Mouse (Mus musculus) left cerebral cortex, adult 9 months (tissue): ENCODE measurements around the gene Rnf135.
"Not testable (repeated sequence)": the region's sequence is repeated elsewhere in the genome, so short reads cannot be mapped to it uniquely, and the experiment has no call there.

ENCODE experiments used
- DNase-seq, 2 experiments: peaks; one replicate each; pipeline ENCODE4 v3.0.0; 2022; ENCODE audit warnings: low spot score in 2 of 2

Rnf135 gene

GRCm38 (mm10) chr11:80202296-80202695 lies 18.6 kb downstream of the Rnf135 start:
- no peak for DNase-seq

GRCm38 (mm10) chr11:80204037-80204436 lies 20.4 kb downstream of the Rnf135 start:
- no peak for DNase-seq

DNA sequence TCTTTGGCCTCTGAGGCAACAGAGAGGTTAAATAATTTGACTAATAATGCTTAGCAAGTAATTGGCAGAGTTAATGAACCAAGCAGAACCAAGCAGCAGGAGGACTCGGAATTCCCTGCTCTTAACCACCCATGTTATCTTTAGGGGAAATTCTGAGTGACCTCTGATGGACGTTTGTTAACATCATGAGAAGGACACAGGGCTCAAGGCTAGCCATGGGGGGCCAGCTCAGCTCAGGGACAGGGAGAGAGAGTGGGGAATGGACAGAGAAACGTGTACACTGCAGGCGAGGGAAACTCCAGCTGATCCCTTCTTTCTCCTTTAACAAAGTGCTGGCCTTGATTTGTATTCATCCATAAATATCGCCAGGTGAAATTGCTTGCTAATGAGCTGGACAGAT lies 21.3 kb downstream of the Rnf135 start:
- DNase-seq: no peak

- DNase-seq: no peak
Measured at GRCm38 (mm10) chr11:80208465-80208859, 24.8 kb downstream of the Rnf135 start.

DNA sequence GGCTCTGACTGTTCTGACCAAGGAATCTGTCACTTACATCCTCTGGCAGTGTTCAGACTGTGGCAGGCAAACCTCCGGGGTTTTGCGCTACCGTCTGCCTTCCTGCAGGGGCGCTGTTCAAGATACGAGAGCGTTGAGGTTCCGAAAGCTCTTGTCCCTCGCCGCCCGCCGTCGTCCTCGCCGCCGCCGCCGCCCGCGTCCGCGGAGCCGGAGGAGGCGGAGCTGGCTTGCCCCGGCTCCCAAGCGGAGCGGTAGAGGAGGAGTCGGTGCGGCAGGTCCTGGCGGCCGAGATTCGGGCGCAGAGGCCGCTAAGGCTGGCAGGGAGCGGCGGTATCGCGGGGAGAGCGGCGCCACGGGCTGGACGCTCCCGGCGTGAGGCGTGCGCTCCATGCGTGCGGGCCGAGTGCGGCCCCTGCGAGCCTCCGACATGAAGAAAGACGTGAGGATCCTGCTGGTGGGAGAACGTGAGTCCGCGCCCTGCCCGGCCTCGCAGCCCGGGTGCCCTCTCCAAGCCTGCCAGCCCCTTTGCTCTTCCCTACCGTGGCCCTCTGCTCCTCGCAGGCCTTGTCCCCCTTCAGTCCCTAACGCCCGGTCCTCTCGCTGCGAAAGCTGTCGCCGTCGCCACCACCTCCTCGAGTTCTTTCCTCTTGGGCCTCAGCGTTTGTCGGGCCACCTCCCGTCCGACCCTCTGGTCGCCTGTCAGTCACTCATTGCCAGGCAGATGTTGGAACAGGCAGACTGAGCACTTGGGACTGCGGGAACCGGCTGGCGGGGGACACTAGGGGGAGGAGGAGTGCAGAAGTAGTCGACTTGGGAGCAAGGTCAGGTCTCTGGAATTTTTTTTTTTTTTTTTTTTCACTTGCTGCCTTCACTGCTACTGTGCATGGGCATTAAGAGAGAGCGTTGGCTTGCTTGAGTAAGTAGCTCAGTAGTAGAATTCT lies 25.5 kb downstream of the Rnf135 start, which contains the start of gene Rhot1:
TSS of gene Rhot1 (plus strand) at position 160 of the 941 bp plus-strand sequence.
- DNase-seq: peak; percentile 85 to 96

GRCm38 (mm10) chr11:80210321-80210720 lies 26.7 kb downstream of the Rnf135 start:
- no peak for DNase-seq

- DNase-seq: no peak
Measured at GRCm38 (mm10) chr11:80212282-80212681, 28.6 kb downstream of the Rnf135 start.

DNA sequence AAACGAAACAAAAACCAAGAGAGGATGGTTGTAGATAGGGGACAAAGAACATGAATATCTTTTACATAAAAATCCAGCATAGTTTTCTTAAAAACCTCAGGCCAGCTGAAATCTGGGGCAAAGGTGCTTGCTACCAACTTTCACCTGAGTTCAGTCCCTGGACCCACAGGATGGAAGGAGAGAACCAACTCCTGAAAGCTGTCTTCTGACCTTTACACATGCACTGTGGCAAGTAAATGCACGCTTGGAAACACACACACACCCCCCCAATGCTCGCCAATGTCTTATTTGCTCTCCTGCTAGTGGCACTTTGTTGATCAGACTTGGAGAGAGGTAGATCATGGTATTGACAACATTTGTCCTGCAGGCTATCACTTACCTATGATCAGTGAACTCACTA lies 31.6 kb downstream of the Rnf135 start:
- no peak for DNase-seq

- no peak for DNase-seq
Measured at GRCm38 (mm10) chr11:80218657-80219293, 35.1 kb downstream of the Rnf135 start.

DNA sequence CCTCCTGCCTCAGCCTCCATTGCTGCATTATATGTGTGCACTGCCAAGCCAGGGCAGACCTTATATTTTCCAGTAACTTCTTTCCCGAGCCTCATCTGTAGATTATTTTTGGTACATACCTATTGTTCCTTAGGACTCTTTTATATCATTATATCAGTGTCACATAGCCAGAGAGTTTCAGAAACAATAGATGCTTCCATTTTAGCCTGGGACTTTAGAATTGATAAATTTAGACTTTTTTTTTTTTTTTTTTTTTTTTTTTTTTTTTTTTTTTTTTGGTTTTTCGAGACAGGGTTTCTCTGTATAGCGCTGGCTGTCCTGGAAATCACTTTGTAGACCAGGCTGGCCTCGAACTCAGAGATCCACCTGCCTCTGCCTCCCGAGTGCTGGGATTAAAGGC lies 46.4 kb downstream of the Rnf135 start:
- DNase-seq: not testable (repeated sequence)

DNA sequence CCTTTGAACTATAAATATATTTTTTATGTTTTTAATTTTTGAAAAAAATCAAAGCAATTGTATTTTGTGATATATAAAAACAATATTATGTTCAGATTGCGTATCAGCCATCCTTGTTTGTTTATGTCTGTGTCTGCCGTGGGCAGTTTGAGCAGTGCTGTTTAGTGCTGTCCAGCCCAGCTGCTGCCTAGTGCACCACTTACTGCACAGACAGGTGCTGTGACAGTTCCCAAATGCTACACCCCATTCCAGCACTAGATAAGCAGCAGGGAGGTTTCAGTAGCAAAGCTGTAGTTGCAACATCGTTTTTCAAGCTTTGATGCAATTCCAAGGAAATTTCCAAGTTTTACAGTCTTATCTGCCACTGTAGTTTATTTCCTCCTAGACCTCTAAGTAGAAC lies 53.6 kb downstream of the Rnf135 start:
- no peak for DNase-seq

DNA sequence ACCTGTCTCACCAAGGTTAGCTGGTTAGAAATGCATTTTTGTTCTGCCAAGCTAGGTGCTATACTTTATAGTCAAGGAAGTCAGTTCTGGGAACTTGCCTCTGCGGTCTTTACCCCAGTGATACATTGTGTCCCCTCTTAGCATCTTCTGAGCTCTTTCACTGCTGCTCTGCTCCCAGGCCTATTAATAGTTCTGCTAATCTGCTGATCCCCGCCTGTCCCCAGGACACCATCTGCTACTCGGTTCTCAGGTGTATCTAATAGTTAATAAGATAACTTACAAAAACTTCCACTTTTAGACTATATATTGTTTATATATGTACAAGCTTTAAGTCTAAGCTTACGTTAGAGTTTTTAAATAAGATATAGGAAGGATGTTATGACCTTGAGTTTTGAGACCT lies 54.7 kb downstream of the Rnf135 start:
- no peak for DNase-seq

DNA sequence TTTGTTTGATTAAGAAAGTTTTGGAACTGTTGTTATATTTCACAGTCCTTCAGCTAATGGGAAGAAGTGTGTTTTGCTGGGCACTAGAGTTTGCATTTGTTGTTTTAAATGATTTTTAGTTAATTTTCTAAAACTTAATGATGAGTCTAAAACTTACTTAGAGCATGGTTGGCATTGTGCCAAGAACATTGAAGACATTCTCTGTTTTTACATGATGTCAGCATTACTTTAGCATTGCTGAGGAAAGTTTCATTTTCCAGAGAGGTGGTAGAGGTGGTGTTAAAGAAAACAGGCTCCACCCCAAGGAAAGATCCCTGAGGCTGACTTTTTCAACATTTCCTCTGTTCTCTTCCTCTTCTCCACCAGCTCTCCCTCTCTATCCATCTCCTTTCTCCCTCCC lies 63.4 kb downstream of the Rnf135 start:
- DNase-seq: no peak

DNA sequence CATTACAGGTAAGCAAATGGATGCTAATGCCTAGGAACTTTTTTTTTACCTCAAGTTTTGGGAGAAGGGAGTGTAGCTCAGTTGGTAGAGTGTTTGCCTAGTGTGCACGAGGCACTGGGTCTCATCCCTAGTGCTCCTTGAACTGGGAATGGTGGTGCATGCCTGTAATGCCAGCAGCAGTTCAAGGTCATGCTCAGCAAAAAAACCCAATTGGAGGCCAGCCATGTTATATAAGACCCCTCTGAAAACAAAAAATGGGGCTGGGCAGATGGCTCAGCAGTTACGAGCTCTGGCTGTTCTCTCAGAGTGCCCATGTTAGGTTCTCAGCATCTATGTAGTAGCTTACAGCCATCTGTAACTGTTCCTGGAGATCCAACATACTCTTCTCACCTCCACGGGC lies 64.9 kb downstream of the Rnf135 start:
- no peak for DNase-seq
